Mouse (Mus musculus) T-helper 1 cell (primary cell): Measurements from ENCODE around the gene Gm20807.
"Not testable (repeated sequence)": the region's sequence is repeated elsewhere in the genome, so short reads cannot be mapped to it uniquely, and the experiment has no call there.

Source experiments
- in situ Hi-C: fragments of 300-600 bp; cut with MboI, MseI; formaldehyde crosslinking; loops from one replicate; pipeline ENCODE4 v1.15.1; 2025; ENCODE audit warnings: high pct_unique_total_duplicates

Gene Gm20807

GRCm38 (mm10) chrY:13042591-13042990, at the start of gene Gm20807:
Gene Gm20807 (plus strand): TSS chrY:13042891.
- in situ Hi-C loops = not testable (repeated sequence)
